Mouse (Mus musculus): Measurements from ENCODE around the gene Per2.

Per2 gene

GRCm38 (mm10) chr1:91460069-91460468 lies 945 bp upstream of the Per2 start:
- CTCF ChIA-PET, result no interaction called here

- CTCF ChIA-PET, result no interaction called here
Measured at GRCm38 (mm10) chr1:91458223-91458861, 782 bp downstream of the Per2 start.

DNA sequence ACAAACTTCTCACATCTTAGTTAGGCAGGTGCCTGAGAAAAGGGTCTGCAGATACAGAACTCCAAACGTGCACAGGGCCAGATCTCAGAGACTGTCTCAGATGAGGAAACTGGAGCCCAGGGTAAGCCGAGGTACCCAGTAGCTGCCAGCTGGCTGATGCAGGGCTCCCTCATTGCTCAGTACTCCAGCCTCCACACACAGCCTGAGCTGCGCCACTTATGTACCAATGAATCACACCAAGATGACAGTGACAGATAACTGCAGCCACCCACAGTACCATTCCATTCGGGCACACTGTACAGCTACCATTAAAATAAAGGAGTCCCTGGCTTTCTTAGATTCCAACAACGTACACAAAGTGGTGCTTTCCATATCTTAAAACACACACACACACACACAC lies 1.4 kb downstream of the Per2 start:
- CTCF ChIA-PET, result no interaction called here

DNA sequence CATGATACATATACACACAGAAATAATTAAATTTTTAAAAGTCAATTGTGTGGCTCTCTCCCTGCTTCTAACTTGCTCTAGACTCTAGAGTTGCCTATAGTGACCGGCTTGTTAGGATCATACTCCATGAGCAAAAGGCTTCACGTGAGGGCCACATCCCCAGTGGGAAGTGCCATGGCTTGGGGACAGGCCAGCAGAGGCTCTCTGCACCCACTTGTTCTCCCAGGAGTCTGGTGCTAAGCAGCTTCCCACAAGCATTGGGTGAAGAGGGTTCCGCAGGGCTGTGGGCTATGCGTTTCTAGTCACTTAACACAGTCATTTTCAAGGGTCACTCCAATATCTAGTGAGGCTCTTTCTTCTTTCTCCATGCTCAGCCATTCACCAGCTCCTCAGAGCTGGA lies 2.0 kb downstream of the Per2 start:
- CTCF ChIA-PET, result no interaction called here

DNA sequence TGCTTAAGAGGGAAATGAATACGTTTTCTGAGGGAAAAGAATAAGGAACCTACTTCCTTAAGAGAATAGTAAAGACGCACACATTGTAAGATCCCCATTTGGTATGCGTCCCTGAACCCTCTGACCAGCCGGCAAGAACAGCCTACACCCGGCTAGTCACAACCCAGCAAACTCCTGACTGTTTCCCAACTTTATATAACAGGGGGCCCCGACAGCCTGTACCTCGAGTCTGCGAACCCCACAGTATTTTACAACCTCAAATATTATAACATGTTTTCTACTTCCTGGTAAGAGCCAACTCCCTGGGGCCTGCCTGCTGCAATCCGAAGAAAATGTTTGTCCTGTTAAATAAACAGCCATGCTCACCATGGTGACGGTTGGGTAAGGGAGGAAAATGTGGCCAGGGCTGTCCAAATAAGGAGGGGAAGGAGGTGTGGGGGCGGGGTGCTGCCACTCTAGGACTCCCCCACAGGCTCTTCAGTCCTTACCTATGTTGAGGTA lies 2.8 kb downstream of the Per2 start:
- CTCF ChIA-PET, result no interaction called here

GRCm38 (mm10) chr1:91455661-91456161 lies 3.4 kb downstream of the Per2 start:
- CTCF ChIA-PET, result interaction anchor here (0.7 kb wide), 1 partner anchor 9 kb away, joined by 5 read pairs; no protein-coding TSS in a partner anchor

- CTCF ChIA-PET, result interaction anchor here (0.7 kb wide), 1 partner anchor 9 kb away, joined by 5 read pairs; no protein-coding TSS in a partner anchor
Measured at GRCm38 (mm10) chr1:91454927-91455326, 4.2 kb downstream of the Per2 start.

DNA sequence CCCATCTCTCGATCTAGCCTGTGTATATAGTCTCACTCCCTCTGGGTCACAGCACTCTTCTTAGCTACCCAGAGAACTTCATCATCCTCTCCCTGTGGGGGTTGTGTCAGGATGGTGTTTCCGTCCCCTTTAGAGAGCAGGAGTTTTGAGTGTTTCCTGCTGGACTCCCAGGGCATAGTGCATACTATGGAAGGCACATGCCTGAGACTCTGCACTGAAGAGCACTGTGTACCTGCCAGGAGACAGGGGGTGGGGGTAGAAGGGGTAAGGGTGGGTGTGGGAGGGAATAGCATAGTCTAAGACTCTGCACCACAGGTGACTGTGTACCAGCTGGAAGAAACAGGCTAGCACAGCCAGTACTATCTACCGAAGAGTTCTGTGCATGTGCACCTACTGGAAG lies 4.8 kb downstream of the Per2 start:
- CTCF ChIA-PET, result no interaction called here

DNA sequence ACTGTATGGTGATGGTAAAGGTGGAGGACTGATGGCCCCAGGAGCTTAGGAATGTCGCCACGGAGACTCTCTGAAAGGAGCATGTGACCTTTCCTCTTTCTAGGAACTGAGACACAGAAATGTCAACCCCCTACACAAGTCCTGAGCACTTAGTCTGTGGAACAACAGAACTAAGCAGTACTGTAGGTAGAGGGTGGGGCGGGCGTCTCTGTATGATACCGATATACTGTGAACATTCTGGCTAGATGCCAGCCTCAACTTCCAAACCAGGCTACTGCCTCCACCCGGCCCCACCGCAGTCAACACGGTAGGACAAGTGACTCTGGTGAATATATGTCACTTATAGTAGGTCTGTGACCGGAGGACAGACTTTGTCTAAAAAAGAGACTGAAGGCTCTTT lies 5.2 kb downstream of the Per2 start:
- CTCF ChIA-PET, result no interaction called here

GRCm38 (mm10) chr1:91451547-91452084 lies 7.5 kb downstream of the Per2 start:
- CTCF ChIA-PET, result no interaction called here

DNA sequence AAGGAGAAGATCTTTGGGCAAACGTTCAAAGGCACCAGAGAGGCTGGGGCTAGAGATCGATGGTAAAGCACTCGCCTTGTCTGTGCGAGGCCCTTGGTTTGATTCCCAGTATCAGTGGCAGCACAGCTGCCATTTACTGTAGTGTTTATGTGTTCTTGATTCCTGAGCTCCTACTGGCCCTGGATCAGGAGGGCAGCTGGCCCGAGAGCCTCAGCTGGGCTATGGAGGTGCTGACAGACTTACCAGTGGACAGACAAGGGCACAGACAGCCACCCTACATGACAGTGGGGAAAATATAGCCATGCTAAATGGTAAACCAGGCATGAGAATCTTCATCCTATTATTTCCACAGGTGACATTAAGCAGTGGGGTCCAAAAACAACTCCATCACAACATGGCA lies 8.3 kb downstream of the Per2 start:
- CTCF ChIA-PET, result no interaction called here

- CTCF ChIA-PET, result no interaction called here
Measured at GRCm38 (mm10) chr1:91448688-91449087, 10.4 kb downstream of the Per2 start.

DNA sequence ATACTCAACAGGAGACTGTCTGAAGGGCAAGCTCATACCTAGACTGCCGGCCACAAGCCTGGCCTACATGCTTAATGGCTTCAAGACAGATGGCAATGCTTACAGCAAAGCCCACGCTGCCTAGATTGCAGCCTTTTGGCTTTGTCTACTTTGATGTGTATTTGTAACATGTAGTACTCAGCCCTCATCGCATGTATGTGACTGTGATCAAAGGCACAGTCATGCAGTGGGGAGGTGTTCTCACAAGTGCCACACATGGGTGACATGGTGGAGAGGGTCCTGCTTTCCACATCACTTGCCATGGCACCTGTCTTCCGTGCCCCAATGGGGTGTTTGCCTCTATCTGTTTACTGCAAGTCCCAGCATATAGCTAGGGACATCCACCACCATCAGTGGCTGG lies 12.6 kb downstream of the Per2 start:
- CTCF ChIA-PET, result interaction anchor here (0.6 kb wide), 1 partner anchor 9 kb away, joined by 5 read pairs; no protein-coding TSS in a partner anchor

DNA sequence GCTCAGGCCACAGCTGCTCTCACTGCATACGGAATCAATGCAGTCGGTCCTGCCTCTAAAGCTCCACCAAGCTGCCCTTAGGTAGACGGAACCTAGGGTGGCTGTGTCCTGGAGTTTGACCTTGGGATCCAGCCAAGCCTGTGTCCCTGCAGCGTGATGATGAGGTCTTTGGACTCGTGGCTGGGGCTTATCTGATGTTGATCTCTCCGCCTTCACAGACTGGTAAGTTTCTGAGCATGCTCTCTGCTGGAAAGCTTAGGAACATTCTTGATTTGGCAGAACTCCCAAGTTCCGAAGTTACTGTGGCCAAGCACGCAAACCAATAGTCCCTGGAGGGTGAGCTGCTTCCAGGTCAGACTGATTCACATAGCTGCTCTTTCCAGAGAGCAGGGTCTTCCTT lies 13.1 kb downstream of the Per2 start:
- CTCF ChIA-PET, result interaction anchor here (0.6 kb wide), 1 partner anchor 9 kb away, joined by 5 read pairs; no protein-coding TSS in a partner anchor

- CTCF ChIA-PET, result no interaction called here
Measured at GRCm38 (mm10) chr1:91444841-91445830, 14.0 kb downstream of the Per2 start.

- CTCF ChIA-PET, result no interaction called here
Measured at GRCm38 (mm10) chr1:91442350-91442990, 16.7 kb downstream of the Per2 start.

GRCm38 (mm10) chr1:91441855-91442254 lies 17.3 kb downstream of the Per2 start:
- CTCF ChIA-PET, result no interaction called here

DNA sequence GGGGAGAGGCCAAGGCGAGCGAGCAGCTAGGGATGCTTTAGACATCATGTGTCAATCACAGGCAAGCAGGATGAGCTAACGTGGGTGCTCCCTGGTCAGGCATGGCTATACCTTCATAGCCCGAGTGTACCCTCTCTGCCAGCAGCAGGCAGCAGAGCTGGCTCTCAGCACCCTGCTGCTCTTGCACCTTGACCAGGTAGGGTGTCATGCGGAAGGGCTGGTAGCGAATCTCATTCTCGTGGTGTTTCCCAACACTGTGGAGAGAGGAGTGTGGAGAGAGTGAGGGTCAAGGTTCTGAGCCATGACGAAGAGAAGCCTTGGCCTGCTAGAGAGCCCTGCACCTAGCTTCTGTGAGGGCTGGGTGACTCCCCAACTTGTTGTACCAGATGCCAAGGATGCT lies 19.3 kb downstream of the Per2 start:
- CTCF ChIA-PET, result interaction anchor here (0.6 kb wide), 1 partner anchor 9 kb away, joined by 6 read pairs; no protein-coding TSS in a partner anchor

GRCm38 (mm10) chr1:91437573-91437972 lies 21.6 kb downstream of the Per2 start:
- CTCF ChIA-PET, result no interaction called here

- CTCF ChIA-PET, result no interaction called here
Measured at GRCm38 (mm10) chr1:91437083-91437400, 22.1 kb downstream of the Per2 start.

- CTCF ChIA-PET, result no interaction called here
Measured at GRCm38 (mm10) chr1:91436380-91437082, 22.6 kb downstream of the Per2 start.
